Mouse (Mus musculus): ENCODE measurements at regions not wholly inside any gene's neighbourhood (a gene's known extent, or its start where the extent isn't known, plus 50 kb on each side); places are given as distances from the start of the nearest gene placed in this dataset.
A peak's percentile ranks its signal among the peaks of the same experiment; 100 is the strongest.
"Not testable (repeated sequence)": the region's sequence is repeated elsewhere in the genome, so short reads cannot be mapped to it uniquely, and the experiment has no call there.

DNA sequence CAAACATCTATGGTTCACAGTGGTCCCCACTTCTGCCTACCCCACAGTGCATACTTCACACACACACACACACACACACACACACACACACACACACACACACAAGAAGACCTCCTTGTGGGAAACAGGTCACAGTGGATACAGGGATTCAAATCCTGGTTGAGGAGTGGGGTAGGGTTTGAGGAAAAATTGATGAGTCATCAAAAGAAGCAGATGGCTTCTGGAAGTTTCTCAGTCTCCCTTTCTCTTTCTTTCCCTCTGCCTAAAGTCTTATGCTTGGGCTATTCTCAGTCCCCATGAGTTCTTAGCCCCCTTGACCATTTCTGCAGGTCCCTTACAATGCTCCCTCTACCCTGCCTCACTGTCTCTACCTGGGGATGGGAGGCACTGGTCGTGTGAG is 56.4 kb downstream of the Rassf10 start:
- DNase-seq (ENCODE audit: low spot score in 2 of 2), result no peak

DNA sequence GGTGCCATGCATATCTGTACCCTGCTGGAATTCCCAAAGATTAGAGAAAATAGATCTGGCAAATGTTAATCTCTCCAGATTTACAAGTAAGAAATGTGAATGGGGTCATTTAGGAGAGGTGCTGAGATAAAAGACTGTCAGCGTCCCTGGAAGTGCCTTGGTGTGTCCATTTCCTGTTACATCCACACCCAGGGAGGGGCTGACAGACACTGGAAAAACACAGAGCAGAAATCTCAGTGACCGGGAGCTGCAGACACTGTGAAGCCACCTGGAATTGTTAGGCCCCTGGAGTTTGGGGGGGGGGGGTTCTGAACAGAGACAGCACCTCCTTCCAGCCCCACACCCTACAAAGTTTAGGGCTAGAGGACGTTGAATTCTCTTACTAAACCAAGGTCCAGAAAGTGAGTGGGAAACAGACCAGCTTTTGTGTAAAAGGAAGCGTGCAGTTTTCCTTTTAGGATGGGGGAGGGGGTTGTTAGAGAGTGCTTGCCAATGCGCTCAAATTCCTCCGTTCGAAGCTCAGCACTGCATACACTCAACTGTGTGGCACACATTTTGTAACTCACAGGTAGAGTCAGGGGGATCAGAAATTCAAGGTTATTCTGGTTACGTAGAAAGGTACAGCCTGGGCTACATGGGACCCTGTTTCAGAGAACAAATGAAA is 63.5 kb downstream of the Rassf10 start:
- DNase-seq (ENCODE audit: low spot score in 2 of 2), result no peak

DNA sequence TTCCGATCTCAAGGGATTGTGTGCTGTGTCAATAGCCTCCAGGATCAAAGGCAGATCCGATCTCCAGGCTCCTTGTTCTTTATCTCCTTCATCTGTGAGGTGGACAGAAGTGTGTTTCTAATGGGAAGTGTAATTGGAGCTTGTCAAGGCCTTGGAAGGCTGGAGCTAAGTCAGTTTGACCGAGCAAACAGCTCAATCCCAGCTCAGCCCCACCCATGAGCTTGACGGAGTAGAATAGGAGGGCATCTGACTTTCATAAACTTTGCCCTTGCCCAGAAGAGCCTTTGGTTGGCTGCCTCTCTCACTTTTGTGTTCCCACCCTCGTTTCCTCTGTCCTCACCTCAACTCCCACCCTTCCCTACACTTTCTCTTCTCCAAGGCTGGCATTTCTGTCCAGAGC is 67.7 kb downstream of the Rassf10 start:
- no peak for DNase-seq (ENCODE audit: low spot score in 2 of 2)

DNA sequence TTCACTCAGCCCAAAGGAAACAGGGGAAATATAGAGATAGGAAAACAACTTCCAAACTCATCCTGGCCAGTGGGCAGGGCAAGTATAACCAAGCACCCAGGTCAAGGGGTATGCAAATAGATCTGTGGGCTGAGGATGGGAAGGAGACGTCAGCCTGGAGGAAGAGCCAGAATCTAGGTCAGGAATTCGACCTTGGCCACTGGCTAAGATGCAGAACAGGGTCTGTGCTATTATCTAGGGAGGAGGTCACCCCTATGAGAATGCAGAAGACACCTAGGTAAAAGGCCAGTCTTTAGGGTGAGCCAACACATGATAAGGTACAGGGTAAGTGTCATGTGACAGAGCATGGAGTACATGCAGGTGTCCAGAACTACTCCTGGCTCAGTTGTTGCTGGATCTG is 68.8 kb downstream of the Rassf10 start:
- DNase-seq (ENCODE audit: low spot score in 2 of 2), result no peak

DNA sequence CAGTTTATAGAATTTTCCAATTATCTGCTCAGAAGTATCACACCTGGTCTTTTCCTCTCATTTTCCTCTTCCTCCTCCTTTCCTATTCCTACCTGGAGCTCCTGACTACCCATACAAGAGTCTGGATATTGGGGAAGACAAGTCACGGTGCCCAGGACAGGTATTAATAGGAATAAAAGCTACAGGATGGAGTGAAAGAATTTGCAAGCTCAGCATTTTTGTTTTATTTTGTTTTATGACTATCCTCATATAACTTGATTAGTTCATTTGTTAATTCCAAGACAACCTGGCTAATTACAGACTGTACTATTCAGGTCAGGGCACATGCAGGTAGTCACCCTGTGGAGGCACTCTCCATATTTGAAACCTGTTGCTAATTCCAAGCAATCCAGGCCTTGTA is 72.0 kb downstream of the Rassf10 start:
- no peak for DNase-seq (ENCODE audit: low spot score in 2 of 2)

DNA sequence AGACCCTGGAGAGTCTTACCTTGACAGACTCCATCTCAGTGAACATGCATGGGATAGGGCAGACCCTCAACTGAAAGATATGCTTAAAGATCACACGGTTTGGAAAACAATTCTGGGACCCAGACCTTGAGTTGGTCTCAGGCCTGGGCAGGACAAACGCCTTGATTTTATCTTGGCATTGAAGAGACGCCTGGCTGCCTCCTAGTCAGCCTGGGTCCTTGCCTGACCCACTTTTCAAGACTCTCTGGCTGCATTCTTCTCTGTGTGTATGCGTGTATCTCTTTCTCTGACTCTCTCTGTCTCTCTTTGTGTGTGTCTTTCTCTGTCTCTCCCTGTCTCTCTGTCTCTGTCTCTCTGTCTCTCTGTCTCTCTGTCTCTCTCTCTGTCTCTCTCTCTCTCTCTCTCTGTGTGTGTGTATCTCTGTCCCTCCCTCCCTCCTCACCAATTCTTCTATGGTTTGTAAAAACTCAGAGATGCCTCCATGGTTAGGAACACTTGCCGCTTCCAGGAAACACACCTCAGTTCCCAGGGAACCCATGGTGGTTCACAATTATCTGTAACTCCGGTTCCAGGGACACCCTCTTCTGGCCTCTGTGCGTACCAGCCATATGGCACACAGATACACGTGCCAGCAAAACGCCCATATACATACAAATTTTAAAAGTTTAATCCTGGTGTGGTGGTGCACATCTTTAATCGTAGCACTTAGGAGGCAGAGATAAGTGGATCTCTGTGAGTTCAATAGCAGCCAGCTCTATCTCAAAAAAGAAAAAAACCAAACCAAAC is 72.7 kb downstream of the Rassf10 start:
- DNase-seq (ENCODE audit: low spot score in 2 of 2), result no peak

DNA sequence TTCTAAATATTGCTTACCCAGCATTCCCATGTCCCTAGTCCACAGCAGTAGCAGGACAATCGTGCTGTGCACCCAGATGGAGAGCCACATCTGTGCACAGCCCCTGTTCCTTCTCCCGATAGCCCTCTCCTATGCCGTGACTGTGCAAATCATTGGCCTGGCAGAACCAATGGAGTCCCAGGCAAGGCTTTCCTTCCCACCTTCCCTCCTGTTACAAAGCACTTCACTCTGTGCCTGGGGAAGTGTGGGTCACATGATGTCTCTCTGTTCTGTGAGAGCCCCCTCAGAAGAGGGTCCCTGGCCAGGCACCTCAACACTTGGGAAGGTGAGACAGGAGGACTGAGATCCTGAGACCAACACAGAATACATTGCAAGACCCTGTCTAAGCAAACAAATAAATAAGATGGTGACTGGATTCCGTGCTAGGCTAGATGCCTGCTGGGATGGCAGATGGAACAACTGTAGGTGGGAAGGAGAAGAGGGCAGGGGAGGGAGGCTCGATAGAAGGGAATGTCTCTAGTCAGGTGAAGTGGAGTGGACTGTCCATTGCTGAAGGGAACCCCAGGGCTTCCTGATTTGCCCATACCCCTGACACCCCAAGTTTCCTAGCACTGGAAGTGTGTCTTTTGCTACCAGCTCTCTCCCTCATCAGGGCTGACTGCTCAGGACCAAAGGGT is 73.5 kb downstream of the Rassf10 start:
- DNase-seq (ENCODE audit: low spot score in 2 of 2), result no peak

DNA sequence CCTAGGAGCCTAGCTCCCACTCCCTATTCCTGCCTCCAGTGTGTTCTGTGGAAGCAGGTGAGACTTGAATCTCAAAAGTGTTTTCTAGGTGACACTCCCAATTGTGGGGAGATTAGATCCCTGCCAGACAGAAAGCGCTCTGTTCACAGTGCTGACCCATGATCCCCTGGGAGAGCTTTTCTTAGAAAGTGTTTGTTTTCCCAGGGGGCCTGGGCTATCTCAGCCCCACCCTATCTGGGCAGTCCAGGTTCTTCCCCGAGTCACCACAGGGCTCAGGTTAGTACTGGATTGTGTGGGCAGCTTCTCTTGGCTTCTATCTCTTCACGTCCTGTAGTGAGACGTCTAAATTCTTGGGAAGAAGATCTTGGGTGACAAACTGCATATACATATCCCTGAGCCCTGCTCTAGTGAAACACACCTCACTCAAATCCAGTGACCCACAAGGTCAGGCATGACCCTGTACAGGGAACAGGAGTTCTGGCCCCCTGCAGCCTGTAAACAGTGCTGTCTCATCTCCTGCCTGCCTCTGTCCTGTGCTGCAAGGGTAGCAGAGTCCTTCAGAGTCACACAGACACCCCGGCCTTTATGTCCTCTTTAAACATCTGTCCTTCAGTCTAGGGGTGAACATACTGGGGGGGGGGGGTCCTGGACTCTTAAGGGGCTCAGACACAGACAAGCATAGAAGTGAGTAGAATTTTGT is 76.4 kb downstream of the Rassf10 start:
- no peak for DNase-seq (ENCODE audit: low spot score in 2 of 2)

DNA sequence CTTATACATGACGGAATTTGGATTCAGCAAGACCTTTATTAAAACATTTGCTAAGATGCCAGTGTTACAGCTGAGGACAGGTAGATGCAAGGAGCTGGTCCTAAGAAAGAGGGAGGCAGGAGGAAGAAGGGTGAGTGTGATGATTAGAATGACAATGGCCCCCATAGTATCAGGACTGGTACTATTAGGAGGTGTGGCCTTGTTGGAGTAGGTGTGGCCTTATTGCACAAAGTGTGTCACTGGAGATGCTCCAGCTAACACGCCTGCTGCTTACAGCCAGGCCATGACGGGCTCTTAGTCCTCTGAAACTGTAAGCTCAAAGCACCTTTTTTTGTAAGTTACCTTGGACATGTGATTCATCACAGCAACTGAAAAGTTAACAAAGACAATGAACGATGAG is 82.0 kb downstream of the Rassf10 start:
- no peak for DNase-seq (ENCODE audit: low spot score in 2 of 2)

DNA sequence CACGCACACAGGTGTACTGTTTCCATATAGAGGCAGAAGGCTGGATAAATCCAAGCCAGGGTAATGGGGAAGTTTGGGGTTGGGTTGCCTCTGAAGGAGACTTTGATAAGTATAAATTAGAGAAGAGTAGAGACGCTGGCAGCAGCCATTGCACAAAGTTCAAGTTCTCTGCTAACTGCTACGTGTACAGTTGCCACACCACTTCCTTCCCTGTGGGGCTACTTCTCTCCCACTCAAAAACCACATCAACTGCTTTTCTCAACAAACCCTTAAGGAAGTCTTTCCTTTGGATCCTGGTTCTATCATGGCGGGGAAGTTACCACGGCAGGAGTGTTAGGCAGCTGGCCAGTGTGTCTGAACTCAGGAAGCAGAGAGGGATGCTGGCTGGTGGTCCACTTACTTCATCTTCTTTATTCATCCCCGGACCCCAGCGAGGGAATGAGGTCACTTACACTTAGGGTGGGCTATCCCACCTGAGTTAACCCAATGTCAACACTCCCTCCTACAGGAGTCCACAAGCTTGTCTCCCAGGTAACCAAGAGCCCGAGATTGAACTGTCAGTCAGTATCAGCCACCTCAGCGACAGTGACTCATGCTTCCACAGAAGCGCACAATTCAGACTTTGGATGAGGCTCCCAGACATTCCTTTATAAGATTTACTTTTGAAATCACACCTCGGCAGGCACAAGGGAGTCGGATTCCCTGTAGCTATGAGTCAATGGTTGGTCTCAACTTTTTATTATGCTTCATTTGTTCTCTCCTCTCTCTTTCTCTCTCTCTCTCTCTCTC is 84.3 kb downstream of the Rassf10 start:
- DNase-seq (ENCODE audit: low spot score in 2 of 2), result no peak

DNA sequence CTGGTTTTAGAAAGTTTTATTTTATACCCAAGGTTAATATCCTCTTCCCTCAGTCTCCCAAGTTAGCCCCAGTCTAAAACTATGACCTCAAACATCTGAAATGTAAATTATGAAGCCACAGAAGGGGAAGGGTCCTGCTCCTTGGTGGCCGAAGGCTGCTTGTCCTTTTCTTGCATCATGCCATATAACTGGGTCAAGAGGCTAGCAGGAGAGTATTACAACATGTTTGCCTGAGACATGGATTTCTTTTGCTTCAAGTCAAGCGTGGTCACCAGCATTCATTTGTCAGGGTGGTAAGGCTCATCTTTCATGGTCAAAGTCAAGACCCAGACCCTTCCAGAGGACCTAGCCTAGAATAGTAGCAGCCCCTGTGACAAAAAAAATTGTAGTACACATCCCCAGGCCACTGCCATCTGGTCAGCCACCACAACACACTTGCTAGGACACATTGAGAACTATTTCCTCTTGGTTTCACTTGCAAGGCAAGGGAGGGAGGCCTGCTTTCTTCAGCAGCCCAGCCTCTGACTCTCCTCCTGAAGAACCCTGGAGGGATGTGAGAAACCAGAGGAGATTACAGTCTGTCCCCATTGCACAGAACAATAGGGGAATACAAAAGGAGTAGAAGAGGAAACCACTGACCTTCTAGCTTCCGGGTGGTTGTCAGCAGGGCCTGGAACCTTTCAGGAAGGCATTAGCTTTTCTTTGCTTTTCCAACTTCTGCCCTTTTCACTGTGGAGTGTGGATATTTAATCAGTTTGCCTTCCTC is 85.3 kb downstream of the Rassf10 start:
- DNase-seq (ENCODE audit: low spot score in 2 of 2), result no peak

DNA sequence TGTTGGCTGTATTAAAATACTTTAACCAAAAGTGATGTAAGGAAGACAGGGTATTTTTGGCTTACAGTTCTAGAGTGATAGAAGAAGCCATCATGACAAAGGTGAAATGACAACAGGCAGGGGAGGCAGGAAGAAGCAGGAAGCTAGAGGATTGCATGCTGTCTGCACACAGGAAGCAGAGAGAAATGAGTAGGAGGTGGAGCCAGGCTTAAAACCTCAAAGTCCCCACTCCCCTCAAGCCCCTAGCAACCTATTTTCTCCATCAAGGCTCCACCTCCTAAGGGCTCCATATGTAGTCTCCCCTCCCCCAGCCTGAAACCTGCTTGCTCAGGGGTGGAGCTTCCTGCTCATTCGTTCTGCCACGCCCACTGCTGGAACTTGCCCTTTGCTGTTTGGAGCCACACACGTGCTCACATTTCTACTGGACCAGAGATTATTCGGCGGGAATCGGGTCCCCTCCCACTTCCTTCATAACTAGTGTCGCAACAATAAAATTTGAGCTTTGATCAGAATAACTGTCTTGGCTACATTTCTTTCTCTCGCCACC is 91.9 kb downstream of the Rassf10 start:
- not testable (repeated sequence) for DNase-seq (ENCODE audit: low spot score in 2 of 2)

DNA sequence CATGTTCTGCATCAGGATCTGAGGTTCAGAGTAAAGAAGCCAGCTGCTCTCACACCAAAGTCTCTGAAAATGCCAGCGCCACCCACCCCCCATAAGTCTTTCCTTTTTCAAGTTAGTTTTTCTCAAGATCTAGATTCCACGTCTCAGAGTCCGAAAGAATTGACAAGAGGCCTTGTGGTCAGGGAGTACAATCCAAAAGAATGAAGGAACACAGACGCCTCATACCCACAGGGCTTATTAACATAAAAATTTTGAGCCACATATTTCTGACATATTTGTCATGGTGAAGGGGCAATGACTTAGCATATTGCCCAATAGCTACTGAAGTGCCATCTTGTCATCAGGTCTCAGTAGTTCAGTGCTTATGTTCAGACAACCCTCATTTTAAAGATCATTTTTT is 92.6 kb downstream of the Rassf10 start:
- DNase-seq (ENCODE audit: low spot score in 2 of 2), result no peak

DNA sequence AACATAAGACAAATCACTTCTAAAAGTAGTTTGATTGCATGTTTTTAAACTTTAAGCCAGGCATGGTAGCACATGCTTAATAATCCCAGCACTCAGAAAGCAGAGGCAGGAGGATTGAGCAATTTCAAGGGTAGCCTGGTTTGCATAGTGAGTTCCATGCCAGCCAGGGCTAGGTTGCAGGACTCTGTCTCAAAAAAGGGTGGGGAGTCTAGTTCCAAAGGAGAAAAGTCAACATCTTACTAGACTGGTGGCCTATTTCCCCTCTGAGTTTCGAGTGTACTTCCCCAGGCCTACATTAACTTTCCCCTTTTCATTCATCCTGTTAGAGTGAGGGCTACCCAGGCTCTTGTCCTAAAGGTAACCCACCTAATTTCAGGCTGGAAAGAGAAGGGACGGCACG is 93.8 kb downstream of the Rassf10 start:
- DNase-seq (ENCODE audit: low spot score in 2 of 2), result no peak

DNA sequence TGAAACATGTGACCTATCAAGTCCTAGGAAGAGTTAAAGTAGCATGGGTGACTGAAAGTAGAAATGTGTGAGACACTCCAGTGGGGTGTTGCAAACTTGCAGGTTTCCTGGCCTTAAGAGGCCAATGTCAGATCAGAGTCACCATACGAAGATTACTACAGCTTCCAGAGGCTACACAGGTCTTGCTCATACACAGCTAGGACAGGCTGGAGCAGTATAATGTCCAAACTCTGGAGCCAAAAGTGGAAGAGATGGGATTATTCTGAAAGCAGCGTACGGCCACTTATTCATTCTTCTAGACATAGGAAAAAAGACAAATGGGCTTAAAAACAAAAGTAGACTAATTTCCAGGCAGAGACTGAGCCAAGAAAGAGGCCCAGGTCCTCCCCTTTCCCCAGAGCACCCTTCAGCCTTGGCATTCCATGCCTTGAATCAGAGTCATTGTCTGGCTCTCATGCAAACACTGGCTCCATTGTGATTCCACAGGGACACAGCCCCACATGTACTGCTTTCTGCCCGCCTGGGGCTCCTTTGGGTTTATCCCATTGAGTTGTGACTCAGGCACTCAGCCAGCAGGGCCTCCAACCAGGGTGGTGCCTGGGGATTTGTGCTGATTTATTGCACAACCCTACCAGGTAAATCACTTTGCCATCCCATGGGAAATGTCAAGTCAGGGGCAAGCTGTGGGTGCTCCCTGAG is 94.5 kb downstream of the Rassf10 start:
- peak in 1 of 2 experiments; percentile 33 for DNase-seq (ENCODE audit: low spot score in 2 of 2)

DNA sequence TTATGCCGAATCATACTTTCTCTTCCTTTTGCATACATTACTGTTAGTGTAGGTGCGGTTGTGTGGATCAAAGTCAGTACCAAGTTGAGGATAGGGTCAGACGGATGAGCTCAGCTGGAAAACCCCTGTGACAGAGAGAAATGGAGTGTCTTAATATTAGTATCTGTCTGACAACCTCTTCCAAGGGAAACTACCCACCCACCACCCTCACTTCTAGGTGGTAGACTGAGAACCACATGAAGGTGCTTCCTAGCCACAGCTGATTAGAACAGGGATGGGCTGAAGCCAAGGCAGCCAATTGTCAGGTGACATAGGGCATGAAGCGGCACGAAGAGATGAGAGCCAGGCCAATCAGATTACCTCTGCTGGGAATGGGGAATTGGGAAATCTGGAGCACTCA is 95.7 kb downstream of the Rassf10 start:
- no peak for DNase-seq (ENCODE audit: low spot score in 2 of 2)

DNA sequence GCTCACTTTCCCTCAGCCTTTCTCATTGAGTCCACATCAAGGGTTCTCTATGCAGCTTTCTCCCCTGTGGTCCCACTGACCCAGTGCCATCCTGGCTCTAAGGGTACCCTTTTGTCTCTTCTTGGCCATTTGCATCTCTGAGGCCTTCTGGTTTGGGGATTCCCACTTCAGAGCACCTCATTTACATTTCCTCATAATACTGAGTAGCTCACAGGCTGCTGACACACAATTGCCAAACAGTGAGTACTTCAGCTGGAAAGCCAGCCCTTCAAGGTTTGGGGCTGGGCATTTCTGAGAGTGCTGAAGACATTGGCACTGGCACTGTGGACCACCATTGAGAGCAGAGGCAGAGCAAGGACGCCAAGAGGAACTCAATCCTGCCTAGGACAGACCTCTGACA is 99.2 kb downstream of the Rassf10 start:
- DNase-seq (ENCODE audit: low spot score in 2 of 2), result no peak

DNA sequence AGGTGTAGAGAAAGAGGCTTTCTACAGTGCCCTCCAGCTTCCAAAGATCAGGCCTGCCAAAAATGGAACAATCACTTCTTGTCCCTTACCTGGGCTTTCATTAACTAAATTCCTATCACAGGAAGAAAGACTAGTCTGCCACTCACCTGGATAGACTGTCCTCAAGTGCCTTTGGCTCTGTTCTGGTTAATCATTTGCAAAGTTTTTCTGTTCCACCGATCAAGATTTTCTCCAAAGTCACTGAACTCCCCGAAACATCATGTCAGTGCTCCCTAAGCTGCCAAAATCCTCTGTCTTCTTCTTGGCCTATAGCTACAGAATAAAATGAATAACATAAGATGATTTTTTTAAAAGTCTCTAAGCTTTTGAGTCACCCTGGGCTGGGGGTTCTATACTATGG is 102.7 kb downstream of the Rassf10 start:
- no peak for DNase-seq (ENCODE audit: low spot score in 2 of 2)

DNA sequence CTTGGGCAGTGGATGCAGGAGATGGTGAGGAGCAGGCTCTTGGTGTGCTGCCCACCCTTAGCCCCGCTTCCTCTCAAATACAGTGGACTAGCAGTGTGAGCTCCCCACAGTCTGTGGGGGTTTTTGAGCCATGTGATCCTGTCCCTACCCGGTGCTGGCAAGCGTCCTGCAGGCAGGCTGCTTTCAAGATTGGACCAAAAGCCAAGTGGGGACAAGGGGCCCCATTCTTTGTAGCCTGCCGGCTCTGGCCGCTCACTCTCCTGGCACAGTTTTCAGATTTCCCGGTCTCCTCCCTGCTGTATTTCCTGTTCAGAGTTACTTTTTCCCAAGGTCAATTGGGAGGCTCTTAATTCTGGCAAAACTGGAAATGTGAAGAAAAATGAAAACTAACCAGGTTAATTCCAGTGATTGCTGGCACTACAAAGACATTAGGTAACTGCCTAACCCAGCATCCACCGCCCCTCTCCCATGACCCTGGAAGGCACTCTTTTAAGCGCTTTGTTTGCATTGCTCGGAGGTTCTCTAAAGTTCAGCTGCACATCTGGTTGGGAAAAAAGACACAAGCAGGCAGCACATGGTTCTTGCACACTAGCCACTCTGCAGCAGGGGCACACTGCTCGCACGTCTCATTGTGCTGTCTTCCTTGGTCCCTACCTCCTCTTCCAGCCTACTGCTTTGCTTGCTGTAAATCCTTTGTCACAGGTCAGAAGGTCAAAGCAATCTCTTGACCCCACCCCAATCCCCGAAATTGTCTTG is 105.6 kb downstream of the Rassf10 start:
- peak; percentile 23 to 44 for DNase-seq (ENCODE audit: low spot score in 2 of 2)

Data from frontal cortex, postnatal 36 days (tissue).